28 mouse cellular contexts compared by ENCODE assay signal in the genomic region with DNA sequence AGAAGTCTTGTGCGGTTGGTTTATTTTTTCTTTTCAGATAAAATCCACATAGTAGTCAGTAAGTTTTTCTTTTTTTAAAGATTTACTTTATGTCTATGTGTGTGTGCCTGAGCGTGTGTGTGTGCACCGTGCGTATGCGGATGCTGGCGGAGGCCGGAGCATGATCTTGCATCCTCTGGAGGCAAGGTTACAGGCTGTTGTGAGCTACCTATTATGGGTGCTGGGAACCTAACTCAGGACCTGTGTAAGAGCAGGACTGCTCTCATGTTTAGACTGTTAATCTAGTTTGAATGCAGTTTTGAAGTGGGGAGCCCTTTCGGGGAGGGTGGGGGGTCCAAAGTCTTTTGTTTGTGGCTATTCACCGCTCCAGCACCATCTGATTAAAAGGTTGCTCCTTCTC.
"Had no signal": no experiment of that assay in that cellular context is flagged by ENCODE, and none has a peak within 500 bp of the region (broad histone marks: within the 10 kb centered on the region; RNA-seq: fewer than 3 reads in every experiment).

No protein-coding gene starts in this region.

- H3K27me3 ChIP-seq: embryonic facial prominence, embryonic 12.5 days; embryonic facial prominence, embryonic 13.5 days; embryonic facial prominence, embryonic 15.5 days; forebrain, embryonic 12.5 days; forebrain, embryonic 13.5 days; forebrain, embryonic 15.5 days had no signal

- H3K4me2 ChIP-seq: embryonic facial prominence, embryonic 12.5 days; embryonic facial prominence, embryonic 13.5 days; embryonic facial prominence, embryonic 15.5 days; forebrain, embryonic 12.5 days; forebrain, embryonic 13.5 days; forebrain, embryonic 15.5 days had no signal

- H3K4me3 ChIP-seq: embryonic facial prominence, embryonic 10.5 days; embryonic facial prominence, embryonic 12.5 days; embryonic facial prominence, embryonic 13.5 days; embryonic facial prominence, embryonic 15.5 days; erythroblast, embryonic 14.5 days; forebrain, embryonic 10.5 days; forebrain, embryonic 12.5 days; forebrain, embryonic 13.5 days; forebrain, embryonic 15.5 days; gastrocnemius, adult 2 months; heart, adult 2 months had no signal

- H3K36me3 ChIP-seq: embryonic facial prominence, embryonic 10.5 days; embryonic facial prominence, embryonic 12.5 days; embryonic facial prominence, embryonic 13.5 days; embryonic facial prominence, embryonic 15.5 days; forebrain, embryonic 10.5 days; forebrain, embryonic 12.5 days; forebrain, embryonic 15.5 days had no signal

- DNase-seq: cerebellum, adult 2 months; cerebellum, adult 8-10 months; cerebellum, adult 9-10 months; cerebellum, adult 9-11 months; cerebellum, postnatal 10 days; cerebellum, postnatal 14 days; cerebellum, postnatal 25 days; cerebellum, postnatal 36 days; embryo, embryonic 11 days; forebrain, postnatal 0 days; gastrocnemius, adult 2 months; gastrocnemius, postnatal 10 days; gastrocnemius, postnatal 14 days; gastrocnemius, postnatal 25 days; gastrocnemius, postnatal 36 days; heart, adult 18-20 months; heart, adult 2 months had no signal

- H3K27ac ChIP-seq: embryonic facial prominence, embryonic 10.5 days; embryonic facial prominence, embryonic 12.5 days; embryonic facial prominence, embryonic 13.5 days; embryonic facial prominence, embryonic 15.5 days; forebrain, embryonic 10.5 days; forebrain, embryonic 12.5 days; forebrain, embryonic 13.5 days; forebrain, embryonic 15.5 days; gastrocnemius, adult 2 months; heart, adult 2 months had no signal

- H3K9me3 ChIP-seq: embryonic facial prominence, embryonic 15.5 days; forebrain, embryonic 12.5 days; forebrain, embryonic 13.5 days; forebrain, embryonic 15.5 days had no signal

- ATAC-seq: forebrain, embryonic 13.5 days; forebrain, embryonic 14.5 days; forebrain, embryonic 15.5 days; forebrain, embryonic 16.5 days; forebrain, postnatal 0 days had no signal

- H3K9ac ChIP-seq: embryonic facial prominence, embryonic 12.5 days; embryonic facial prominence, embryonic 13.5 days; embryonic facial prominence, embryonic 15.5 days; forebrain, embryonic 12.5 days; forebrain, embryonic 13.5 days; forebrain, embryonic 15.5 days; forebrain, postnatal 0 days had no signal

- H3K4me1 ChIP-seq: embryonic facial prominence, embryonic 12.5 days; embryonic facial prominence, embryonic 15.5 days; forebrain, embryonic 10.5 days; forebrain, embryonic 12.5 days; forebrain, embryonic 13.5 days; forebrain, embryonic 15.5 days had no signal
